Mouse (Mus musculus) cerebellum, adult 2 months (tissue): ENCODE measurements around the gene Hist1h1a.

Experiments used
- CTCF ChIP-seq: fragments of 200-500 bp; IDR thresholded peaks from 2 replicates; pipeline ENCODE4 v1.5.1; 2011; ENCODE audit warnings: low read depth, mild to moderate bottlenecking, control low read depth, low read length, moderate library complexity, borderline replicate concordance; ENCODE audit not compliant: insufficient read depth
- POLR2A ChIP-seq: fragments of 200-500 bp; IDR thresholded peaks from 2 replicates; pipeline ENCODE4 v1.6.1; 2011; ENCODE audit warnings: low read length, control low read depth, borderline replicate concordance; ENCODE audit not compliant: insufficient read depth

DNA sequence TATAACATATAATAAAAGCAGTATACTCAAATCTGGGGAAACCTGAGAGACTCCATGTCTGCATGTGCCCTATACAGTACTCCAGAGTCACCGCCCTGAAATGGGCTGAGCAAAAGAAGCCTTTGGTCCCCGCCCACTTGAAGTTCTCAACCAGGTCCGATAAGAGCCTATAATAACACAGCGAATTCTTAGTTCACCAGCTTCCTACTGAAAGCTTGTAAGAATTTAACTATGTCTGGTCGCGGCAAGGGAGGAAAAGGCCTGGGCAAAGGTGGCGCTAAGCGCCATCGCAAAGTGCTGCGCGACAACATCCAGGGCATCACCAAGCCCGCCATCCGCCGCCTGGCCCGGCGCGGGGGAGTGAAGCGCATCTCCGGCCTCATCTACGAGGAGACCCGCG, 6.7 kb upstream of the Hist1h1a start, which contains the start of gene Hist1h4b:
- no peak for TF ChIP-seq CTCF
- peak; percentile 77; the same call in 1 of the 2 replicates for TF ChIP-seq POLR2A
